Mouse (Mus musculus) granulocyte monocyte progenitor cell, adult 5-6 weeks (primary cell): ENCODE measurements around the gene H2-Ob. TPM values are rescaled to one million over a fixed set of nuclear protein-coding genes. Genes with fewer than 3 reads are reported as not detected.
A peak's percentile ranks its signal among the peaks of the same experiment; 100 is the strongest.

Experiments used
- ATAC-seq: replicated peaks from 2 replicates; pipeline ENCODE4 v1.8.0; 2016; ENCODE audit warnings: mild to moderate bottlenecking, moderate TSS enrichment, inconsistent platforms; ENCODE audit not compliant: poor library complexity, severe bottlenecking
- total RNA-seq, 2 experiments: library from RNA; stranded (forward) in 1 of 2; stranded (reverse) in 1 of 2; fragments of 200-712, 200-1000 nt in 1 of 2; fragments of >200 nt in 1 of 2; fragmentation: Nextera tagmentation in 1 of 2; gene quantifications; 2 replicates each; pipeline ENCODE4 v1.2.3; 2014 to 2017

H2-Ob gene
- total RNA-seq (2014; fragmentation: Nextera tagmentation): 8.3 and 13.9 TPM in 2 replicates
- total RNA-seq (2017): 2.1 and 2.3 TPM in 2 replicates

- 0 out of 2 replicates have a peak, but pooled peaks have one; percentile 18 for ATAC-seq
Observed at GRCm38 (mm10) chr17:34238706-34239105, at the start of gene H2-Ob. Gene H2-Ob (plus strand): TSS chr17:34238903.

GRCm38 (mm10) chr17:34188986-34189385 is 49.7 kb upstream of the H2-Ob start:
- ATAC-seq: no peak

- ATAC-seq: no peak
Observed at GRCm38 (mm10) chr17:34192852-34193251, 45.9 kb upstream of the H2-Ob start.

- ATAC-seq: no peak
Observed at GRCm38 (mm10) chr17:34193468-34193867, 45.2 kb upstream of the H2-Ob start.

GRCm38 (mm10) chr17:34194723-34195122 is 44.0 kb upstream of the H2-Ob start:
- ATAC-seq: no peak

GRCm38 (mm10) chr17:34196491-34196890 is 42.2 kb upstream of the H2-Ob start:
- ATAC-seq: peak; percentile 62

GRCm38 (mm10) chr17:34196941-34197894 is 41.5 kb upstream of the H2-Ob start, which contains the start of gene Psmb8:
Gene Psmb8 (plus strand): TSS chr17:34197721.
- peak; percentile 77 for ATAC-seq

GRCm38 (mm10) chr17:34197904-34198520 is 40.7 kb upstream of the H2-Ob start:
- ATAC-seq: peak; percentile 67

GRCm38 (mm10) chr17:34198521-34198912 is 40.2 kb upstream of the H2-Ob start:
- 0 out of 2 replicates have a peak, but pooled peaks have one; percentile 5 for ATAC-seq

GRCm38 (mm10) chr17:34199050-34199619 is 39.6 kb upstream of the H2-Ob start:
- no peak for ATAC-seq

GRCm38 (mm10) chr17:34200047-34200446 is 38.7 kb upstream of the H2-Ob start:
- no peak for ATAC-seq

- ATAC-seq: no peak
Observed at GRCm38 (mm10) chr17:34200772-34201505, 37.8 kb upstream of the H2-Ob start.

GRCm38 (mm10) chr17:34201506-34202055 is 37.1 kb upstream of the H2-Ob start:
- no peak for ATAC-seq

- no peak for ATAC-seq
Observed at GRCm38 (mm10) chr17:34202760-34203442, 35.8 kb upstream of the H2-Ob start.

- ATAC-seq: no peak
Observed at GRCm38 (mm10) chr17:34203444-34203843, 35.3 kb upstream of the H2-Ob start, which contains the start of gene Tap2. Gene Tap2 (plus strand): TSS chr17:34203527.

- peak; percentile 60 for ATAC-seq
Observed at GRCm38 (mm10) chr17:34204303-34205010, 34.2 kb upstream of the H2-Ob start.

GRCm38 (mm10) chr17:34205021-34205745 is 33.5 kb upstream of the H2-Ob start:
- no peak for ATAC-seq

GRCm38 (mm10) chr17:34205746-34206176 is 32.9 kb upstream of the H2-Ob start:
- ATAC-seq: peak; percentile 60
